Mouse (Mus musculus): ENCODE results near the gene Ttc23l. TPM values are rescaled to one million over a fixed set of nuclear protein-coding genes. Genes with fewer than 3 reads are reported as not detected.

The Ttc23l gene
- total and polyA plus RNA-seq, 3 experiments, result not detected

DNA sequence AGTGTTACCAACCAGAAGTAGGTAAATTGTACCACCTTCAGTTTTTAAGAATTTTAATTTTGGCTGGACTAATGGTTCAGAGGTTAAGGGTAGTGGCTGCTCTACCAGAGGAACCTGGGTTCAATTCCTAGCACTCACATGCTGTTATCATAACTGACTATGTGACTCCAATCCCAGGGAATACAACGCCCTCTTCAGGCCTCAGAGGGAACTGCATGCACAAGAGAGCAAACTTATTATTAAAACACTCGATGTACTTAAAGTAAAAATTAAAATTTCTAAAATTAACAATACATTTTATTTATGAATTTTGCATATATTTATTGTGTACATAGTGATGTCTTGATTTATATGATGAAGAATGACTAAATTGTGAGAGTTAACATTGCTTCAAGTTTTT, 28.1 kb upstream of the Ttc23l start:
- Histone ChIP-seq H3K4me1 (ENCODE audit: control insufficient read depth in 1 of 2, insufficient read depth in 2 of 2, low read length in 2 of 2) (no peaks in the 10 kb centered on the region; a peak in 1 of 4 replicates), H3K27me3 (ENCODE audit: control insufficient read depth in 1 of 2, insufficient read depth in 2 of 2, low read length in 2 of 2) (no peaks in the 10 kb centered on the region), H3K79me2 (ENCODE audit: control insufficient read depth, insufficient read depth, low read length, poor library complexity) (no peaks in the 10 kb centered on the region), H3K36me3 (ENCODE audit: control insufficient read depth in 1 of 2, insufficient read depth in 2 of 2, low read length in 2 of 2) (peaks cover 0 to 2% of the 10 kb centered on the region in 2 experiments; a peak in 1 of 4 replicates), H3K27ac (ENCODE audit: control insufficient read depth, low read depth, low read length) (no peak overlapping the region), H3K9ac (ENCODE audit: control insufficient read depth, low read depth, low read length, poor library complexity, severe bottlenecking) (no peak overlapping the region), H3K9me3 (replicated peaks; ENCODE audit: insufficient read depth, low read length) (no peaks in the 10 kb centered on the region), H3K4me3 (ENCODE audit: control insufficient read depth in 1 of 2, insufficient read depth in 1 of 2, low read depth in 2 of 2, low read length in 2 of 2) (no peak overlapping the region)
- TF ChIP-seq ZKSCAN1 (IDR thresholded peaks at IDR 0.05; ENCODE audit: low read depth, low read length) (no peak), CHD1 (IDR thresholded peaks at IDR 0.05; ENCODE audit: low read depth, low read length) (no peak), NELFE (IDR thresholded peaks at IDR 0.05; ENCODE audit: low read depth, low read length) (no peak), HCFC1 (IDR thresholded peaks at IDR 0.05; ENCODE audit: low read depth, low read length) (no peak), SIN3A (IDR thresholded peaks at IDR 0.05; ENCODE audit: low read length) (no peak), CTCF (IDR thresholded peaks at IDR 0.05 in 2 of 3, conservative IDR thresholded peaks at IDR 0.05 in 1 of 3; ENCODE audit: control insufficient read depth in 1 of 3, insufficient read depth in 1 of 3, low read depth in 2 of 3, low read length in 3 of 3, poor library complexity in 1 of 3, severe bottlenecking in 1 of 3) (peak; percentile 11 to 43 (median 23); a peak in 3 of 6 replicates)
- DNase-seq (ENCODE audit: low read depth, low spot score), result no peak

DNA sequence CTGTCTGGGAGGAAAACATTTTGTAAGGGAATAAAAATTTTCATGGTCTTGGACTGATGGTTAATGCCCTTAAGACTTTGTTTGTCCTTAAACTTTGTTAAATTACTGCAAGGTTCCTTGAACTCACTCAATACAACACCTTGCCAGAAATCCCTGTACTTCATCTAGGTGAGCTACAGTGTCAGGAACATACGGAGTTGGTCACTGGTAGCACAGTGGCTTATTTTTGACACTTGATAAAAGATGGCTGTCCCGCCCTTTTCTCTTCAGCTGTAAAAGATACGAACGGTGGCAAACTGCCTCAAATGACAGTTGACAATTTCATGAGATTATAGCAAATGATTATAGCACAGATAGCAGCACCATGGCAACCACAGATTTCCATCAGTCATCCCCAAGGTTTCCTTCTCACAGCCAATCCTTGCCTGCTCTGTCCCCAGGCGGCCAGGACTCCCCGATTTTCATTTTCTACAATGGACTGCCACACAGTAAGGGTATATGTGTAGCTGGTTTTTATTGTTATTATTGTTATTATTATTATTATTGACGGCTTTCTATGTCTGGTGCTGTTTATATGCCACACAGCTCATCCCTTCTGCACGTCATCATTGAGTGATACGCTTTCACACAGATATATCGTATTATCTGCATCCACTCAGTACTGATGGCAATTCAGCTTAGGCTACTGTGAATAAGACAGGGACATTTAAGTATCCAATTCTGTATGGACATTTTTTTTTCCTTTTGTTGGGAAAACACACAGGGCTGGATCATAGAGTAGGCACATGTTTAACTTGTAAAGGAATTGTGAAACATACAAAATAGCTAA, 26.1 kb upstream of the Ttc23l start:
- no peak for DNase-seq (ENCODE audit: low read depth, low spot score)
- no peaks in the 10 kb centered on the region; a peak in 1 of 4 replicates for H3K4me1 ChIP-seq (ENCODE audit: control insufficient read depth in 1 of 2, insufficient read depth in 2 of 2, low read length in 2 of 2)
- peaks cover 0 to 2% of the 10 kb centered on the region in 2 experiments; a peak in 1 of 4 replicates for H3K36me3 ChIP-seq (ENCODE audit: control insufficient read depth in 1 of 2, insufficient read depth in 2 of 2, low read length in 2 of 2)
- no peak overlapping the region for H3K27ac ChIP-seq (ENCODE audit: control insufficient read depth, low read depth, low read length)
- H3K4me3 ChIP-seq (ENCODE audit: control insufficient read depth in 1 of 2, insufficient read depth in 1 of 2, low read depth in 2 of 2, low read length in 2 of 2), result no peak overlapping the region
- TF ChIP-seq USF2 (IDR thresholded peaks at IDR 0.05; ENCODE audit: borderline replicate concordance in 1 of 2, insufficient read depth in 1 of 2, low read depth in 1 of 2, low read length in 2 of 2) (no peak), JUND (IDR thresholded peaks at IDR 0.05; ENCODE audit: low read depth, low read length) (no peak), ZKSCAN1 (IDR thresholded peaks at IDR 0.05; ENCODE audit: low read depth, low read length) (no peak), TAL1 (IDR thresholded peaks at IDR 0.05; ENCODE audit: low read length) (no peak), TBP (IDR thresholded peaks at IDR 0.05; ENCODE audit: low read depth, low read length) (no peak)
- no peaks in the 10 kb centered on the region for H3K79me2 ChIP-seq (ENCODE audit: control insufficient read depth, insufficient read depth, low read length, poor library complexity)
- H3K9me3 ChIP-seq (replicated peaks; ENCODE audit: insufficient read depth, low read length), result no peaks in the 10 kb centered on the region
- no peaks in the 10 kb centered on the region for H3K27me3 ChIP-seq (ENCODE audit: control insufficient read depth in 1 of 2, insufficient read depth in 2 of 2, low read length in 2 of 2)
- H3K9ac ChIP-seq (ENCODE audit: control insufficient read depth, low read depth, low read length, poor library complexity, severe bottlenecking), result no peak overlapping the region

- DNase-seq (ENCODE audit: low read depth, low spot score), result peak; percentile 82
- H3K27ac ChIP-seq (ENCODE audit: control insufficient read depth, low read depth, low read length), result no peak overlapping the region
- H3K27me3 ChIP-seq (ENCODE audit: control insufficient read depth in 1 of 2, insufficient read depth in 2 of 2, low read length in 2 of 2), result no peaks in the 10 kb centered on the region; a peak in 1 of 4 replicates
- no peaks in the 10 kb centered on the region for H3K9me3 ChIP-seq (replicated peaks; ENCODE audit: insufficient read depth, low read length)
- H3K4me3 ChIP-seq (ENCODE audit: control insufficient read depth in 1 of 2, insufficient read depth in 1 of 2, low read depth in 2 of 2, low read length in 2 of 2), result no peak overlapping the region
- no peaks in the 10 kb centered on the region for H3K79me2 ChIP-seq (ENCODE audit: control insufficient read depth, insufficient read depth, low read length, poor library complexity)
- H3K36me3 ChIP-seq (ENCODE audit: control insufficient read depth in 1 of 2, insufficient read depth in 2 of 2, low read length in 2 of 2), result peaks cover 0 to 2% of the 10 kb centered on the region in 2 experiments; a peak in 1 of 4 replicates
- H3K9ac ChIP-seq (ENCODE audit: control insufficient read depth, low read depth, low read length, poor library complexity, severe bottlenecking), result peak overlapping the region; percentile 22; the same call in 1 of the 2 replicates
- no peaks in the 10 kb centered on the region; a peak in 1 of 4 replicates for H3K4me1 ChIP-seq (ENCODE audit: control insufficient read depth in 1 of 2, insufficient read depth in 2 of 2, low read length in 2 of 2)
- TF ChIP-seq ELF1 (IDR thresholded peaks at IDR 0.05; ENCODE audit: low read depth, low read length) (0 out of 2 replicates have a peak, but pooled peaks have one; percentile 17), SMC3 (IDR thresholded peaks at IDR 0.05; ENCODE audit: low read depth, low read length) (peak; percentile 88), KAT2A (conservative IDR thresholded peaks at IDR 0.05; ENCODE audit: low read depth, low read length) (no peak), RAD21 (IDR thresholded peaks at IDR 0.05; ENCODE audit: low read depth, low read length) (peak; percentile 58), MYC (IDR thresholded peaks at IDR 0.05; ENCODE audit: low read depth, low read length) (0 out of 2 replicates have a peak, but pooled peaks have one; percentile 28), ETS1 (IDR thresholded peaks at IDR 0.05; ENCODE audit: low read depth, low read length) (no peak), RCOR1 (IDR thresholded peaks at IDR 0.05; ENCODE audit: low read depth, low read length) (0 out of 2 replicates have a peak, but pooled peaks have one; percentile 21), ZNF384 (IDR thresholded peaks at IDR 0.05; ENCODE audit: low read depth, low read length) (peak; percentile 82), CHD2 (IDR thresholded peaks at IDR 0.05; ENCODE audit: low read length) (no peak), USF1 (IDR thresholded peaks at IDR 0.05; ENCODE audit: low read depth, low read length) (no peak), SIN3A (IDR thresholded peaks at IDR 0.05; ENCODE audit: low read length) (0 out of 2 replicates have a peak, but pooled peaks have one; percentile 30), MXI1 (IDR thresholded peaks at IDR 0.05; ENCODE audit: low read depth, low read length) (no peak), TAL1 (IDR thresholded peaks at IDR 0.05; ENCODE audit: low read length) (no peak), ZMIZ1 (IDR thresholded peaks at IDR 0.05; ENCODE audit: low read depth, low read length) (no peak), MAZ (IDR thresholded peaks at IDR 0.05; ENCODE audit: low read depth, low read length) (no peak), CHD1 (IDR thresholded peaks at IDR 0.05; ENCODE audit: low read depth, low read length) (no peak), NRF1 (IDR thresholded peaks at IDR 0.05; ENCODE audit: insufficient read depth, low read depth, low read length, poor library complexity, severe bottlenecking) (no peak)
These were observed 24.9 kb upstream of the Ttc23l start for GRCm38 (mm10) chr15:10583408-10583807.

Measured in MEL (cell line).